Mouse (Mus musculus): ENCODE data around the gene Gm28710. TPM values are rescaled to one million over a fixed set of nuclear protein-coding genes. Genes with fewer than 3 reads are reported as not detected.

The Gm28710 gene
- polyA plus RNA-seq, 1 experiment from 2014 or later, result not detected

Other genes with a start within 250 kb of the Gm28710 start
- gene Hgf, start 238.3 kb upstream of the Gm28710 start, polyA plus RNA-seq (2015; fragmentation: Nextera tagmentation; extraction: Ambion mirVana), result 0.09 and 0.12 TPM in 2 replicates